Mouse (Mus musculus): ENCODE data around the gene Rnf4.

Gene Rnf4

GRCm38 (mm10) chr5:34336097-34336774, at the start of gene Rnf4:
Gene Rnf4, plus strand, starts transcription at chr5:34336289.
- DNase-seq (ENCODE audit: low spot score in 2 of 2): peak; percentile 91 to 97

DNA sequence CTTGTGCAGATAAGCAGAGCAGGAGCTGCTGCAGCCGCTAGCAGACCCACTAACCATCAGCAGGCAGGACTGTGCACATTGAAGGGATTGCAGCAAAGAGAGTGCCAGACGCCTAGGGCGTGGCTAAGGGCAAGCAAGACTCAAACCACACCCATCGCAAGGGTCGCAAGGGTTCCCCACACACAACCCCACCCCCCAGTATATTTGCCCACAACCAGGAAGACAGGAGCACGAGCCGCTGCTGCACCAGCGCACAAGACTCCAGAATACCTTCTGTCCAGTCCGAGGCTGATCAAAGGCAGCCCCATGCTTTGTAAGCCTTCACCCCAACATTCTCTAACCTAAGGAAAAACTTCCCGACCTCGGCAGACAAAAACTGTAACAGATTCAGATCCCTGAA, 49.6 kb upstream of the Rnf4 start:
- no peak for DNase-seq (ENCODE audit: low spot score in 2 of 2)

DNA sequence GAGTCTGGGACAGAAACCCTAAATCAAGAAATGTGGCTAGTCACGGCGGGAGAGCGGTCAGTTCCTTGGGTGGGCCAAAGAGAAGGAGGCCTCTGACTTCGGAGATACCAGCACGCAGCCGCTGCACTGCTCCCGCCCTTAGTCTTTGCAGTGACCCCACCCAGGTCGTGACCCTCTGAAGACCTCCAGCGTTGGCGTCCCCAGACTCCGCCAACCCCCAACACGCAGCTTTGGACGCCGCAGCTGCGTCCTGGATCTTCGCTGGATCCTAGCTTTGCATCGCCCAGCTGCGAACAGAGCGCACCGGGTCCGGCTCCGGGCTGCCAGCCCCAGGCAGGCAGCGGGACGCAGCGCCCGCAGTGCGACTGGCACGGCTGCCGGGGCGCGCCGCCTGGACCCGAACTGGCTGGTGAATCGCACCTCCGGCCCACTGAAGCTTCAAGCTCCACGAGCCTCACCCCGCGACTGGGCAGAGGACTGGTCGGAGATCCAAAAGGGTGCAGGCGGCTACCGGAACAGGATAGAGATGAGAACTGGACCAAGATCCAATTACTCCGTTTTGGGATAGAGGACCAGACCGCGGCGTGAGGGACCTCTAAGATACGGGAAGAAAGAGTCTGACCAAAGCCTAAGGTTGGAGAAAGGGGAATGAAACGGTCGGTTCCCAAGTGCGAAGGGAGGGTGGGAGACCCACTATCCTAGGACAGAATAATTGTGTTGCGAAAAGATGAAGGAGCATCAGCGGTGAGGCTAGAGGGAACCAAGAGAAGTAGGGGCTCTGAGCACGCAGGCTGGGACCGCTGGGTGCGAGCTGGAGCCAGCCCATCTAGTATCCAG, 48.9 kb upstream of the Rnf4 start:
- no peak for DNase-seq (ENCODE audit: low spot score in 2 of 2)

DNA sequence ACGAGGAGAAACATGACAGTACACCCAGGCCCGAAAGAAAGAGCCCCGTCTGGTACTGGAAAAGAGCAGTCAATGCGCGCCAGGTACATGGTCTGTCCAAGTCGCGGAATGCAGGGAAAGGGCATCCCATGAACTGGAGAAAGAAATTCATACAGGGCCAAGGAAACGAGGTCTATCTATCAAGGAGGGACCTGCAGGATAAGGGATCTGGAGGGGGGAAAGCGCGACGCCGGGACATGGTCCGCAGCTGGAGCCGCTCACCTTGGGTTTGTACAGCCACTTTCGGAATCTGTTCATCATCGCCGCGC, 48.3 kb upstream of the Rnf4 start:
- no peak for DNase-seq (ENCODE audit: low spot score in 2 of 2)

DNA sequence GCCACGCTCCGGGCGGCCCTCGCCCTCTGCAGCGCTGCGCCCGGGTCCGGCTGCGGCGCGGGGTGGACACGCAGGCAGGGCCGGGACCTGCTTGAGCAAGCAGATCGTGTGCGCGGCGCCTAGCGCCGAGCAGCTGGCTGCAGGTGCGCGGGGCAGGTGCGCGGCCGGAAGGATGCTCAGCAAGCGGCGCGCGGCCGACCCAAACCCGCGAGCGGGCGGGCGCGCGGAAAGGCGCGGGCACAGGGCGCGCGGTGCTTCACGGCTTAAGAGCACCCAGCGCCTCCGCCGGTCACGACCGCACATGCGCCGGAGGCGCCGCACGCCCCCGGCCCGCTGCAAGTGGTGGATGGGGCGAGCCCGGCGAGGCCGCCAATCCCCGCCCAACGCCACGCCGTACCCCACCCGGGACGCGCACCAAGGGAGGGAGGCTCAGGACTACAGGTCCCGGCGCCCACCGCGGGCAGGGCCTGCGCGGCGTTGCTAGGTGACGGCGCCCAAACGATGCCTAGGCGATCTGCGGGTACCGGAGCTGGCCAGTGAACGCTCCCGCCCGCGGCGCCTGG, 47.9 kb upstream of the Rnf4 start, which contains the start of the genes Zfyve28 and Cfap99:
Gene Zfyve28 (minus strand): TSS at position 296 of the 563 bp plus-strand sequence.
Gene Cfap99 (plus strand): TSS at position 447 of the 563 bp plus-strand sequence.
- peak; percentile 85 to 88 for DNase-seq (ENCODE audit: low spot score in 2 of 2)

DNA sequence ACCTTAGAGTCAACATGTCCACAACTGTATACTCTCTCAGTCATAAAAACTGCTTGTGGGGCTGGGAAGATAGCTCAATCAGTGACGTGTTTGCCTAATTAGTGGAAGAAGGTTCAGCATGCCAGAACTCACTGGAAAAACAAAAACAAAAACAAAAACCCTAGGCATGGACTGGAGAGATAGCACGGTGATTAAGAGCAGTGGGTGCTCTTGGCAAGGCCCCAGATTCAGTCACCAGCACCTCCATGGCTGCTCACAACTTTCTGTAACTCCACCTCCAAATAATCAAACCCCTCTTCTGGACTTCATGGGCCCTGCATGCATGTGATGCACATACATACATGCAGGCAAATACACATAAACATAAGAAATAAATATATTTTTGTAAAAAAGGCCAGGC, 46.8 kb upstream of the Rnf4 start:
- DNase-seq (ENCODE audit: low spot score in 2 of 2): no peak

DNA sequence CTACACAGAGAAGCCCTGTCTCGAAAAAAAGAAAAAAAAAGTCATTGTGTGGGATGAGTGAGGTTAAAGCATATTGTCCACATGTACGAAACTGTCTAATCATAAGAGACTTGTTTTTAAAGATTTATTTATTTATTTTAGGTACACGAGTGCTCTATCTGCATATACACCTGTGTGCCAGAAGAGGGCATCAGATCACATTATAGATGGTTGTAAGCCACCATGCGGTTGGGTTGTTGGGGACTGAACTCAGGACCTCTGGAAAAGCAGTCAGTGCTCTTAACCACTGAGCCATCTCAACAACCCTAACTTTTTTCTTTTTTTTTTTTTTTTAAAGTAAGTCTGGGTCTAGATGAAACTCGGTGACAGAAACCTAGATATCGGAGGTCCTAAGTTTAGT, 42.7 kb upstream of the Rnf4 start:
- DNase-seq (ENCODE audit: low spot score in 2 of 2): no peak

GRCm38 (mm10) chr5:34294696-34295095, 41.4 kb upstream of the Rnf4 start:
- DNase-seq (ENCODE audit: low spot score in 2 of 2): no peak

DNA sequence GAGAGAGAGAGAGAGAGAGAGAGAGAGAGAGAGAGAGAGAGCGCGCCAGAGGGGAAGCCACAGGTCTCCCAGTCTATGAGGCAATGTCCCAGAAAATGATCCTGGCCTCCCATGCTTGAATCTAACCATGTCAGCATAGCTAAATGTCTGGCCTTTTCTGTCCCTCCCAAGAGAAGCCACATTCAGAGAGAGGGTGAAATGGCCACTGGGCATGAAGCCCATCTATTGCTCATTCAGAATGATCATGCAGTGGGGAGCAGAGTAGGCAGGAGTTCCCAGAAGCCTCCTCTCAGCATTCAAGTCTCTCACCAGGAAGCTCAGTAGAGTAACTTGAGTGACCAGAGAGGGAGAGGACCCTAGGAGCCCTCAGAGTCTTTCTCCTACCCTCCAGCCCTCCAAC, 40.9 kb upstream of the Rnf4 start:
- DNase-seq (ENCODE audit: low spot score in 2 of 2): no peak

- no peak for DNase-seq (ENCODE audit: low spot score in 2 of 2)
Observed at GRCm38 (mm10) chr5:34298061-34298460, 38.0 kb upstream of the Rnf4 start.

- DNase-seq (ENCODE audit: low spot score in 2 of 2): no peak
Observed at GRCm38 (mm10) chr5:34298937-34299535, 37.1 kb upstream of the Rnf4 start.

GRCm38 (mm10) chr5:34302377-34302776, 33.7 kb upstream of the Rnf4 start:
- no peak for DNase-seq (ENCODE audit: low spot score in 2 of 2)

GRCm38 (mm10) chr5:34309016-34309415, 27.1 kb upstream of the Rnf4 start:
- DNase-seq (ENCODE audit: low spot score in 2 of 2): no peak

- DNase-seq (ENCODE audit: low spot score in 2 of 2): no peak
Observed at GRCm38 (mm10) chr5:34319491-34320034, 16.5 kb upstream of the Rnf4 start.

GRCm38 (mm10) chr5:34321236-34321635, 14.9 kb upstream of the Rnf4 start:
- no peak for DNase-seq (ENCODE audit: low spot score in 2 of 2)

- DNase-seq (ENCODE audit: low spot score in 2 of 2): no peak
Observed at GRCm38 (mm10) chr5:34325286-34325685, 10.8 kb upstream of the Rnf4 start.

GRCm38 (mm10) chr5:34326249-34326691, 9.8 kb upstream of the Rnf4 start:
- no peak for DNase-seq (ENCODE audit: low spot score in 2 of 2)

DNA sequence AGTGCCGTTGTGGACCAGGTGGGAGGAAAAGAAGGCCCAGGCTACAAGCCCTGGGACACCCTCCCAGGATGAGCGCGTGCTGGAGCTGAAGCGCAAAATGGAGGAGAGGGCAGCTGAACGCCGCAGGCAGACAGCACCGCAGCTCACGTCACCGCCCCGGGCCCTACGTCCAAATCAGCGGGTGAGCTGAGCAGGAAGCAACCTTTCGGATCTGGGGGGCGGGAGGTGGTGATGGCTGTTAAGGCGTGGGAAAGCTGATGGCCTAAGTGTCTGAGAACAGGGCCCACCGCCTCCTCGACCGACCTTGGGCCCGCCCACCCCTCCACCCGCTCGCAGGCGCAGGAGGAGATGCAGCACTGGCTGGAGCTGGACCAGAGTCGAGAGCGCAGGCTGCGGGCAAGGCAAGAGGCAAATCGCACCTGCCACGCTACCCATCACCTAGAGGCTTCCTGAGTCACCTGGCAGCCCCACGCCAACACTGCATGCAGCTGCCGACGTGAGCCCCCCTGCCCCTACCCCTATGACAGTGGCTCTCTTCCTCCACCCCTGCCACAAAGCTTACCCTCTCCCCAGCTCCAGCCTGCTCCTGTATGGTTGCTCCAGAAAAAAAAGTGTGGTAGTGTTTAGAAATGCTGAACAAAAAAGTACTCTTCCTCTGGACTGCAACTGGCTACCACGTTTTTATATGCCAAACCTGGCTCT, 9.1 kb upstream of the Rnf4 start:
- no peak for DNase-seq (ENCODE audit: low spot score in 2 of 2)

DNA sequence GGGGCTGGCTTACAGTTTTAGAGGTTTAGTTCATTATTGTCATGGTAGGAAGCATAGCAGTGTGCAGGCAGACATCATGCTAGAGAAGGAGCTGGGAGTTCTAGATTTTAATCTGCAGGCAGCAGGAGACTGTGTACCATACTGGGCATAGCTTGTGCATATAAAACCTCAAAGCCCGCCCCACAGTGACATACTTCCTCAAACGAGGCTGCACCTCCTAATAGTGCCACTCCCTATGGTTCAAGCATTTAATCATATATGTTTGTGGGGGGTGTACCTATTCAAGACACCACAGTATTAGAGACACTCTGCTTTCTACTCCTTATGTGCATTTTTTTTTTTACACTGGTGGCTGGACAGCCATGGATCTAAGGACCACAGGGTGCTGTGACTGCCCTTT, 6.0 kb upstream of the Rnf4 start:
- DNase-seq (ENCODE audit: low spot score in 2 of 2): no peak

- DNase-seq (ENCODE audit: low spot score in 2 of 2): no peak
Observed at GRCm38 (mm10) chr5:34334081-34334480, 2.0 kb upstream of the Rnf4 start.

GRCm38 (mm10) chr5:34335539-34336096, 471 bp upstream of the Rnf4 start:
- DNase-seq (ENCODE audit: low spot score in 2 of 2): no peak

Data from frontal cortex, postnatal 25 days (tissue).